Mouse (Mus musculus): ENCODE measurements at regions not wholly inside any gene's neighbourhood (a gene's known extent, or its start where the extent isn't known, plus 50 kb on each side); places are given as distances from the start of the nearest gene placed in this dataset.
"Not testable (repeated sequence)": the region's sequence is repeated elsewhere in the genome, so short reads cannot be mapped to it uniquely, and the experiment has no call there.

DNA sequence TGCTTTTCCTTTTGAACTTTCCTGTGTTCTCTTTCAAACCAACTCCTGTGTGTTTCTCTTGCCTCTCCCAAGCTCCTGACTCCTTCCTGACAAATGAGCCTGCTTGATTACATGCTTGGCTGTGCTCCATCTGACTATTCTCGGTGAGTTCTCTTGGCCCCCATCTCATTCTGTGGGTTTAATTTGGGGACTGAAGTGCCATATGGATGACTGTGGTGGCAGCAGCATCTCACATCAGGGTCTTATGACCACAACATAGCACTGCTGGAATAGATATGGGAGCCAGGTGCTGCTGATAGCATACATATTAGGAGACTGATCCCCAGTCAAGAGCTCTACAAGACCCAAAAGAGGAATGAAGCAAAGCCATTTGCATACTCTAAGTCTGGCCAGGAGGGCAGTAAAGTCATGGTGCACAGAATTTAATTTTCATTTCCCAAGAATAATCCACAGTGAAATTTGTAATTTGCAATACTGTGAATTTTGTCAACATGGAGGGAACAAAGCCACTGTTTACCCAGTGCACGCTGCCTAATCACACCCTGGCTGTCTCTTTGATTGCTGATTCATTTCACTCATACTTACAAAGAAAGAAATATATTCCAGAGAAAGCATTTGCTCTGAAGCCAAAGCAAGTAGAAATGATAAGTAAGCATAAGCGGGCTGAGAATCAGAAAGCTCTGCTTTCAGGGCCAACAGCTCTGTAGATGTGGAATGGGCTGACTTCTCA is 1478.4 kb upstream of the Gm7489 start:
- peak; percentile 50; the same call in 1 of the 2 replicates for ATAC-seq
- H3K4me1 ChIP-seq: 0 out of 2 replicates have a peak, but pooled peaks cover 4% of the 10 kb centered on the region
- H3K9ac ChIP-seq: no peak overlapping the region
- H3K27ac ChIP-seq: no peak overlapping the region
- no peak overlapping the region for H3K4me2 ChIP-seq
- H3K9me3 ChIP-seq (replicated peaks): no peaks in the 10 kb centered on the region
- H3K27me3 ChIP-seq: no peaks in the 10 kb centered on the region
- no peak overlapping the region for H3K4me3 ChIP-seq
- H3K36me3 ChIP-seq (ENCODE audit: poor library complexity, severe bottlenecking): no peaks in the 10 kb centered on the region
- 70% methylated on average over 3 of the region's 3 CpGs for WGBS

DNA sequence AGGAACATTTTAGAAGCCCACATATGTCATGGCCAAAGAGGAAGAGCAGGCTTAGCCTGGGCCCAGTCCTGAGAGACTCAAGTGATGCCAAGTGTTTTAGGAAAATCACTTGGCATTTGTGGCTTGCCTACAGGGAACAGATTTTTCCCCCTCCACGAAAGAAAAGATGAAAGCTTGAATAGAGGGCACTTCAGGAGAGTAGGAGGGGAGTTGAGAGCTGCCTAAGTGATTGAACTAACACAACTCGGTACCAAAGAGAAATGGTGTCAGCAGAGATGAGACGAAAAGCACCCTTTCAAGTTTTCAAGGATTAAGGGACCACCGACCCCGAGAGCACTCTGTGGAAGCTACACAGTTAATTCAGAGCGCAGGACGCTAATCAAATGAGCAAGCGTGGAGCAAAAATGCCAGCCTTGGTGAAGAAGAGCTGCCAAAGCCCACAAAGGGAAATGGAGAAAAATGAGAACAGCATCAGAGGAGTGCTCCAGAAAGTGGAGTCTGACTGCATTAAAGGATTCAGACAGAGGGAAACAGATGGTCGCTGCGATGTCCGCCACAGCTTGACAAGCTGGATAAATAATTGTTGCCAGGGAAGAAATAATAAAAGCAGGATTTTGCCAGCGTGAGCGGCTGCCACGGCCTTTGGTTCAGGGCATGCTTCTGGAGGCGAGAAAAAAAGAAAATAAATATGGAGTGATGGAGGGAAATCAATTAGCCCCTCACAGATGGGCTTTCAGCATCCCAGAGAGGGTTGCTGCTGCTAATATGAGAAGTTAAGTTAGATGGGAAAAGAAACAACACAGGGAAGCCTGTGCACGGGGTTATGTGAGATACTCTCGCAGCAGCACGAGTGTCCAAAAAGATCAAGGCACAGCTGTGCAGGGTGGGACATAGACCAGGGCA is 1471.6 kb upstream of the Gm7489 start:
- no peak overlapping the region for H3K9ac ChIP-seq
- peak overlapping the region; percentile 68 for H3K27ac ChIP-seq
- WGBS: 18% methylated on average over 18 of the region's 18 CpGs
- H3K27me3 ChIP-seq: no peaks in the 10 kb centered on the region
- H3K4me2 ChIP-seq: peak overlapping the region; percentile 41
- no peaks in the 10 kb centered on the region for H3K9me3 ChIP-seq (replicated peaks)
- peak; percentile 96 for ATAC-seq
- peaks cover 13% of the 10 kb centered on the region for H3K4me1 ChIP-seq
- H3K36me3 ChIP-seq (ENCODE audit: poor library complexity, severe bottlenecking): no peaks in the 10 kb centered on the region
- 0 out of 2 replicates have a peak overlapping the region, but pooled peaks have one; percentile 9 for H3K4me3 ChIP-seq

DNA sequence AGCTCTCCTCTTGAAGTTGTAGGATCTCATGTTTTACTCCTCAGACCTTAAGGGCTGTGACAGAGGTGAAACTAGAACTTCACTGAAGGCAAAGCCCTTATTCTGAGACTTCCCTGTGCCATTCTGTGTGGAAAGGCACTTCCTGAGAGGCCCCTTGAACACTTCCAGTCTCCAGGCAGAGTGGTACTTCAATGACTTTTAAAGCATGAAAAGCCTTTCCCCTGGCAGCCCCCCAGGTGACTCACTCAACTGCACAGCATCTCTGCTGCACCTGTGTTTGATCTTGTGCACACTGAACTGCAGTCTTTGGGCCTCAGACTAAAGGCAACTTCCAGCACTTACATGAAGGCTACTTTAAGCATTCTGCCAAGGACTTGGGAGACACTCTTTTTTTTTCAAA is 1458.7 kb upstream of the Gm7489 start:
- H3K4me2 ChIP-seq: no peak overlapping the region
- no peaks in the 10 kb centered on the region for H3K36me3 ChIP-seq (ENCODE audit: poor library complexity, severe bottlenecking)
- H3K4me3 ChIP-seq: no peak overlapping the region
- no peaks in the 10 kb centered on the region for H3K27me3 ChIP-seq
- no peaks in the 10 kb centered on the region for H3K4me1 ChIP-seq
- no peak for ATAC-seq
- H3K9me3 ChIP-seq (replicated peaks): no peaks in the 10 kb centered on the region
- no peak overlapping the region for H3K27ac ChIP-seq
- no peak overlapping the region for H3K9ac ChIP-seq

DNA sequence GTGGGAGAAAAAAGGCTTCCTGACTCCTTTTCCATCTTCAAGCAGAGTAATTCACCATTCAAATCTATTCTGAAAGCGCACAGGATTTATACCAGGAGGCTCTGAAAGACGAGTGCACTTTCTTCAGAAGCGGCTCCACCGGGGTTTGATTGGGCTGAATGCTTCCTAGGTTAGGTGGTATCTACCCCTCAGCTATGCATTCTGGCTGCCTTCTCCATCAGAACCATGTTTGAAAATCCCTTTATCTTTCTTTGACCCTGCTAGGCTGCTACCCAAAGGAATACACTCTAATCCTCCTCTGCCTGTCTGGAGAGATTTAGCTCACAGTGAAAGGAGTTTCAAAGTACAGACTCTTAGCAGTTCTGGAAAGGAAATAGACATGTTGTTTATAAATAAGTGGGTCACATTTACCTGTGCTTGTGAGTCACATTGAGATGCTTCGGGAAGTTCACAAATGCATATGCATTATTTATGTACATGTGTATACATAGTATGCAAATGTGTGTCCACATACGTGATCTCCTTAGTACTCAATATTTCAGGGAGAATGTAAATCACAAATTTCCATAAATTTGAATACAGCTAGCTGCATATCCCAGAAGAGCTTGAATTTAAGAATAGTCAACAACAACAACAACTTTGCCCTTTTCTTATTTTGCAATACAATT is 1454.1 kb upstream of the Gm7489 start:
- H3K9me3 ChIP-seq (replicated peaks): no peaks in the 10 kb centered on the region
- no peak overlapping the region for H3K27ac ChIP-seq
- 74% methylated on average over 6 of the region's 6 CpGs for WGBS
- H3K9ac ChIP-seq: no peak overlapping the region
- H3K36me3 ChIP-seq (ENCODE audit: poor library complexity, severe bottlenecking): no peaks in the 10 kb centered on the region
- H3K4me3 ChIP-seq: no peak overlapping the region
- no peaks in the 10 kb centered on the region for H3K27me3 ChIP-seq
- no peak overlapping the region for H3K4me2 ChIP-seq
- H3K4me1 ChIP-seq: no peaks in the 10 kb centered on the region
- ATAC-seq: no peak

DNA sequence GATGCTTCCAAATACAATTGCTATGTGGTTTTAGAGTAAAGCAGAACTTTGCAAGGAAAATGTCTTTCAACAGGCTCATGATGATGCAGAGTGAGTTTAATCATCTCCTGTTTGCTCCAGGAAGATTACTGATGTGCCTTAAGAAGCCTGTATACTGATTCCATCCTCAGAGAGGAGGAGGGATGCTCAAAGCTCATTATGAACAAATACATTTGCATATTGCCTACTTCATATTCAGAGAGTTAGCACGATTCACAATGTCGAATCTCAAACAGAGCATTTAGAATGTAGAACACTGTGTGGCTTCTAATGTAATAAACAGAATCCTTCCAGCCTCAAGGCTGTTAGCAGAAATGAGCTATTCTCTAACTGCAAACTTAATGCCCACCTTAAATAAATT is 1451.1 kb upstream of the Gm7489 start:
- Histone ChIP-seq H3K9ac (no peak overlapping the region), H3K4me3 (no peak overlapping the region), H3K9me3 (replicated peaks) (no peaks in the 10 kb centered on the region), H3K4me1 (no peaks in the 10 kb centered on the region), H3K4me2 (no peak overlapping the region), H3K36me3 (ENCODE audit: poor library complexity, severe bottlenecking) (no peaks in the 10 kb centered on the region), H3K27me3 (no peaks in the 10 kb centered on the region), H3K27ac (no peak overlapping the region)
- 58% methylated on average over 2 of the region's 2 CpGs for WGBS
- 0 out of 2 replicates have a peak, but pooled peaks have one; percentile 48 for ATAC-seq

DNA sequence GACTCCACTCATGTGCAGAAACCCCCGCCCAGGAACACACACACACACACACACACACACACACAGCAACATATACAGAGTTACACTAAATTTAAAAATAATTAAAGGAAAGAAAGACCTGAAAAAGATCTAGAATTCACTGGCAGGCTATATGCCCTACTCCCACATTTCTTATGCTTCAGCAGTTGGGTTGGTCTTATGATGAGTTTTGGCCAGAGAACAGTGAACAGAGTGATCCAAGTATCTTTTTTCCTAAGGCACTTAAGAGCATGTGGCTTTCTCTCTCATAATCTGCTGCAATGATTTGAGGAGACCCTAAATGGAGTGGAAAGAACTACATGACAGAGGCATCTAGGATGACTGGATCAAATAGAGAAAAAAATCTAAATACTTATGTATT is 1446.3 kb upstream of the Gm7489 start:
- ATAC-seq: no peak
- Histone ChIP-seq H3K9me3 (replicated peaks) (no peaks in the 10 kb centered on the region), H3K27ac (no peak overlapping the region), H3K4me2 (no peak overlapping the region), H3K4me3 (no peak overlapping the region), H3K36me3 (ENCODE audit: poor library complexity, severe bottlenecking) (no peaks in the 10 kb centered on the region), H3K4me1 (no peaks in the 10 kb centered on the region), H3K9ac (no peak overlapping the region), H3K27me3 (no peaks in the 10 kb centered on the region)
- WGBS: 89% methylated on average over 1 of the region's 1 CpGs

DNA sequence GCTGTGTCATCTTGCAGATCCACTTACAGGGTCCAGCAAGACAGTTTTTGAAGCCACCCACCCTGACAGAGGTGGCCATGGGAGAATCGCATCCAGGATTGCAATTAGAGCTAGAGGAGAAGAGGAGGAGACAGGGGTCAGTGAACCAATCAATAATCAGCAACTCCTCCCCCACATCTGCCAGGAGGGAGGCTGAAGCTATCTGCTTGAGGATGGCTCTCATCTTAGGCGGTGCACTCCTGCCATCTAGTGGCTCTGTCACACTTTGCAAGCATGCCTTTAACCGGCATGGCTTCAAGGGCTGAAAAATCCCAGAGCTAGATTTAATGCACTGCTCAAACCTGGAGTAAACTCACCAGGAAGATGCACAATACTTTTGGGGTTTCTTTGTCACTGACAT is 1425.9 kb upstream of the Gm7489 start:
- Histone ChIP-seq H3K9ac (no peak overlapping the region), H3K36me3 (ENCODE audit: poor library complexity, severe bottlenecking) (no peaks in the 10 kb centered on the region), H3K4me1 (peaks cover 6% of the 10 kb centered on the region), H3K4me3 (no peak overlapping the region), H3K27me3 (no peaks in the 10 kb centered on the region), H3K9me3 (replicated peaks) (no peaks in the 10 kb centered on the region), H3K4me2 (peak overlapping the region; percentile 32; the same call in 1 of the 2 replicates), H3K27ac (no peak overlapping the region)
- WGBS: 0% methylated on average over 3 of the region's 3 CpGs
- ATAC-seq: peak; percentile 96

DNA sequence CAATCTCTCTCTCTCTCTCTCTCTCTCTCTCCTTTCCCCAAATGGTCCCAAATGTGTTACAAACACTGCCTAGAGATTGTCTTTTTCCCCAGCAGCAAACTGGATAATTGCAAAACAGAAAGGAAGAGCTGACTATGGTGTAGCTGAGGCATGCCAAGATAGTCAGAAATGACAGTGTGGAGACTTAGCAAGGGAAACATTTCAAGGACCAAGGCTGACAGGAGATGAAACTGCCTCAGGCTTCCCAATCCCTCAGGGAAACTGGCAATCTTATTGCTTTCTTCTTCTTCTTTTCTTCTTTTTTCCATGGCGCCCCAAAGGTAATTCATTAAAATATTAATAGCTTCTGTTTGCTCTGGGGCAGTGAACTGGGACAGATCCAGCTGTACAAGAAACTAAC is 1425.4 kb upstream of the Gm7489 start:
- Histone ChIP-seq H3K4me2 (no peak overlapping the region), H3K36me3 (ENCODE audit: poor library complexity, severe bottlenecking) (no peaks in the 10 kb centered on the region), H3K4me1 (peaks cover 10% of the 10 kb centered on the region), H3K27me3 (no peaks in the 10 kb centered on the region), H3K9ac (no peak overlapping the region), H3K4me3 (no peak overlapping the region), H3K27ac (no peak overlapping the region), H3K9me3 (replicated peaks) (no peaks in the 10 kb centered on the region)
- no peak for ATAC-seq
- WGBS: 47% methylated on average over 1 of the region's 1 CpGs

DNA sequence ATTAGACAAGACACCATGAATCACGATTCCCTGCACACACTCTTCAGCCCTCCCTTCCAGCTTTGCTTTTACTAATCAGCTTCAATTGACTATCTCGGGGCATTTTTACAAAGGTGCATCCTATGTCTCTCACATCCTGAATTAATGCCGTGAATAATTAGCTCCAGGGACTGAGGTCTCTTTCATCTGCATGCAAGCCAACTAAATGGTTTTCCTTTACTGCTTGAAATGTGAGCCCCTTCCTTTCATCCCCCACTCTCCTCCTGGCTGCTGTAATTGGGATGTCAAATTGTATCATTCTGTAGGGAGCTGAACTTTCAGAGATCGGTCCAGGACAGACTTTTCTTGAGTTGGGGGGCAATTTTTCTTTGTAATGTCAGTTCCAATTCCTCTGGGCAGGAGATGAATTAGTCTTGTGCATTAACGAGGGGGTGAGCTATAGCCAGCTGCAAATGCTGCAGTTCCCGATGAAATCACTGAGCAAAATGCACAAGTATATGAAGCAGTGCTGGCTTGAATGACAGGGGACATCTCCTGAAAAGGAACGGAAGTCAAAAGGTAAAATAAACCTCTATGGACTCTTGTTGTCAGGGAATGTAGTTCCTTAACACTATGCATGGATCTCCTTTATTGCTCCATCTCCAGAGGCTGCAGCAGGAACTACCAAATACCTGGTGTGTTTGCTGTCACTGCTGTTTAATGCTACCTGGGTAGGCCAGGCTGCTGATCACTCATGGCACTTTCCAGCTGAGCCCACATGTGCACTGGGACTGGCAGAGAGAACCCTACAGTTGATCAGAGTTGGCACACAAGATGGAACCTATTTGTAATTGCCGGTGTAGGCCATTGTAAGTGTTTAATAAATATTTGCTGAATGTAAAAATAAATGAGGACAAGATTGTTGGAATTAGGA is 1420.2 kb upstream of the Gm7489 start:
- no peaks in the 10 kb centered on the region for H3K27me3 ChIP-seq
- no peaks in the 10 kb centered on the region for H3K36me3 ChIP-seq (ENCODE audit: poor library complexity, severe bottlenecking)
- peak; percentile 42 for ATAC-seq
- H3K4me1 ChIP-seq: peaks cover 16% of the 10 kb centered on the region
- H3K9me3 ChIP-seq (replicated peaks): no peaks in the 10 kb centered on the region
- H3K9ac ChIP-seq: no peak overlapping the region
- no peak overlapping the region for H3K27ac ChIP-seq
- WGBS: 12% methylated on average over 8 of the region's 8 CpGs
- H3K4me3 ChIP-seq: no peak overlapping the region
- peak overlapping the region; percentile 29 for H3K4me2 ChIP-seq

DNA sequence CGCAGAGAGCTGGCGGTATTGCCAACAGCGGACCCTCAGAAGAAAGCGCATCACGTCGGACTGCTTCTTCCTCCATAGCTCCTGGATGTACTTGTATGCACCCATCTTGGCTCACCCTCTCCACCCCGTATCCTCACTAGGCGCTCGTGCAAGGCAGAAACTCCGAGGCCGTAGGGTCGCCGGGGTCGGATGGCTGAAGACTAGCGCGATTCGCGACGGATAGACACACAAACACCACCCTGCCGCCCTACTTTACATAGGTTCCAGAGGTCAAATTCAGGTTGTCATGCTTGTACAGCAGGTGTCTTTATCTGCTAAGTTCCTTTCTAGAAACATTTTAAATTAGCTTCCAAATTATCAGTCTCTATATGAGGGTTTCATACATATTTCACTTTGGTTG is 1406.6 kb upstream of the Gm7489 start:
- not testable (repeated sequence) for H3K4me3 ChIP-seq; H3K9ac ChIP-seq; H3K4me1 ChIP-seq; H3K27ac ChIP-seq; H3K9me3 ChIP-seq (replicated peaks); H3K4me2 ChIP-seq; H3K27me3 ChIP-seq; H3K36me3 ChIP-seq (ENCODE audit: poor library complexity, severe bottlenecking); ATAC-seq
- 96% methylated on average over 19 of the region's 20 CpGs for WGBS

DNA sequence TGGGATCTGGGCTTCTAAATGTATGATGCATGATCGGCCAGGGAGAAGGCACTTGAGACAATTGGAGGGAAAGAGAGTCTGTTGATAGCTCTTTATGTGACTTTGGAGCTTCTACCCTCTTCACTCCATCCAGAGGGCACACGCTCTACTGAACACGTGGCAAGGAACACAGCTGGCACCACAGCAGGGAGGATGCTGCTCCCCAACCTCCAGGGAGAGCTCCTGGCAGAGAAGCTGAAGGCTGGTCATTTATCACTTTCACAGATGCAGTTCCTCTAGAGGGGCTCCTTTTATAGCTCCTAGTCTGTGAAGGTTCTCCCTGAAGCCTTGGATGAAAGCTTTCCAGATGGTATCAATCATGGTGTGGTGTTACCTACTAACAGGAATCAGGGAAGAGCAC is 1403.9 kb upstream of the Gm7489 start:
- Histone ChIP-seq H3K9me3 (replicated peaks) (0 out of 2 replicates have a peak, but pooled peaks cover 5% of the 10 kb centered on the region), H3K27ac (no peak overlapping the region), H3K4me3 (no peak overlapping the region), H3K9ac (no peak overlapping the region), H3K27me3 (no peaks in the 10 kb centered on the region), H3K4me2 (no peak overlapping the region), H3K36me3 (ENCODE audit: poor library complexity, severe bottlenecking) (no peaks in the 10 kb centered on the region), H3K4me1 (no peaks in the 10 kb centered on the region)
- WGBS: 80% methylated on average over 3 of the region's 3 CpGs
- no peak for ATAC-seq
